Mouse (Mus musculus): ENCODE data around the gene Ikzf5.

Gene Ikzf5

DNA sequence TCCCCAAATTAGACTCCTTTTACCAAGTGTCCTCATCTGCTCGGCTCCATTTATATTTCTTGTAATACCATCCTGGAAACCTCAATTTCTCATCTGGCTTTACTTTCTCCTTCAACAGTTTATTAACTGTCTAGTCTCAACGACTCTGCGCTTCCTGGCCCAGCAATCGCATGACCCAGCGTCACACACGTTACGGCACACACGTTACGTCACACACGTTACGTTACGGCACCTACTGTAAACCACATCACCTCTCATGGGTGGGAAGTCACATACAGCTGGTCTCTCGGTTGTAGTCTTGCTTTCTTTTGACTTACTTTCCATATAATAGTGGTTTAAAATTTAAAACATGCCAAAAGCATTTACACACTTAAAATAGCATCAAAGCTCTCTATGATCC is 54.2 kb downstream of the Ikzf5 start:
- DNase-seq (ENCODE audit: low read depth, low spot score) = no peak

DNA sequence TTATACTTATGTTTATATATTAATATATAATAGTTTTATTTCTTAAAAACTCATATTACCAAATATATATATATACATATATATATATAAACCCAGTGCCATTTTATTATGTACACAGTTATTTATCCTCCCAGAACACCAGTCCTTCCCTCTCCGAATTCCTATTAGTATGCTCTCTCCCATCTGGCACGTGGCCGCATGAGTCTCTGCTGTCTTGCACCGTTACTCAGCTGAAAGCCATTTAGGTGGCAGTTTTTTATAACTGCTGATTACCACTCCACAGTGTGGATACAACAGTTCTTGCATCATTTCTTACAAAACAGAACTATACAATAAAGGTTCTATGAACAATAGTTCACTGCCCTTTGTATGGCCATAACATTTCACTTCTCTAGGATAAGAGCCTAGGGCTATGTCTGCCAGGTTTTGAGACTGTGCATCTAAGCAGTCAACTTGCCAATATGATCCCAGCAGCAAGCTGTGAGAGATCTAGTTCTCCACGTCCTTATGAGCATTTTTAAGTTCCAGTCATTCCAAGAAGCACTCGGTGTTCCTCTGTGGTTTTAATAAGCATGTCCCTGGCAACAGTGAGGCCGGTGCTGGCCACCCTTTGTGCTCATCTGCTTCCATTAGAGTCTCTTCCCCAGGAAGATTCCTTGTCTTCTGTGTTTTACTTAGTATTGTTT is 64.3 kb downstream of the Ikzf5 start:
- DNase-seq (ENCODE audit: low read depth, low spot score) = no peak

Data from brain, embryonic 18.5 days (tissue).